Mouse (Mus musculus) layer of hippocampus, adult 9-10 months (tissue): ENCODE measurements around the gene Anks1b.

Source experiments
- DNase-seq: peaks from one replicate; pipeline ENCODE4 v3.0.0; 2022; ENCODE audit warnings: low spot score

The Anks1b gene

GRCm38 (mm10) chr10:90169941-90170580, 296.8 kb downstream of the Anks1b start:
- no peak for DNase-seq

GRCm38 (mm10) chr10:90190366-90190765, 317.1 kb downstream of the Anks1b start:
- DNase-seq, result no peak

GRCm38 (mm10) chr10:90196936-90197335, 323.6 kb downstream of the Anks1b start:
- no peak for DNase-seq

- DNase-seq, result no peak
These were observed 336.7 kb downstream of the Anks1b start for GRCm38 (mm10) chr10:90210044-90210443.

GRCm38 (mm10) chr10:90220470-90220869, 347.2 kb downstream of the Anks1b start:
- DNase-seq, result no peak

- no peak for DNase-seq
These were observed 349.6 kb downstream of the Anks1b start for GRCm38 (mm10) chr10:90222793-90223495.

GRCm38 (mm10) chr10:90235273-90235672, 362.0 kb downstream of the Anks1b start:
- no peak for DNase-seq

GRCm38 (mm10) chr10:90237290-90237689, 364.0 kb downstream of the Anks1b start:
- no peak for DNase-seq

- no peak for DNase-seq
These were observed 385.8 kb downstream of the Anks1b start for GRCm38 (mm10) chr10:90258944-90259714.

GRCm38 (mm10) chr10:90271321-90271720, 398.0 kb downstream of the Anks1b start:
- no peak for DNase-seq

- DNase-seq, result no peak
These were observed 400.0 kb downstream of the Anks1b start for GRCm38 (mm10) chr10:90273311-90273710.

GRCm38 (mm10) chr10:90286589-90286988, 413.3 kb downstream of the Anks1b start:
- DNase-seq, result no peak

- no peak for DNase-seq
These were observed 429.9 kb downstream of the Anks1b start for GRCm38 (mm10) chr10:90303249-90303648.

GRCm38 (mm10) chr10:90306156-90306555, 432.8 kb downstream of the Anks1b start:
- no peak for DNase-seq

GRCm38 (mm10) chr10:90307931-90308555, 434.7 kb downstream of the Anks1b start:
- DNase-seq, result peak; percentile 55

- DNase-seq, result no peak
These were observed 456.5 kb downstream of the Anks1b start for GRCm38 (mm10) chr10:90329781-90330180.

- no peak for DNase-seq
These were observed 472.1 kb downstream of the Anks1b start for GRCm38 (mm10) chr10:90345394-90345793.

- no peak for DNase-seq
These were observed 482.9 kb downstream of the Anks1b start for GRCm38 (mm10) chr10:90356258-90356657.

GRCm38 (mm10) chr10:90357169-90357907, 484.0 kb downstream of the Anks1b start:
- no peak for DNase-seq

GRCm38 (mm10) chr10:90369015-90369414, 495.7 kb downstream of the Anks1b start:
- no peak for DNase-seq

GRCm38 (mm10) chr10:90370751-90371150, 497.4 kb downstream of the Anks1b start:
- no peak for DNase-seq

- no peak for DNase-seq
These were observed 500.2 kb downstream of the Anks1b start for GRCm38 (mm10) chr10:90373469-90373868.
